Mouse (Mus musculus) bone marrow macrophage, adult 2 months (primary cell): Measurements from ENCODE around the gene Ak9.

Source experiments
- CTCF ChIP-seq: IDR thresholded peaks from 2 replicates; pipeline ENCODE4 v1.5.1; 2012; ENCODE audit warnings: low read depth, mild to moderate bottlenecking, low read length, moderate library complexity
- POLR2A ChIP-seq: IDR thresholded peaks from 2 replicates; pipeline ENCODE4 v1.6.1; 2012; ENCODE audit warnings: mild to moderate bottlenecking, low read depth, low read length, borderline replicate concordance

DNA sequence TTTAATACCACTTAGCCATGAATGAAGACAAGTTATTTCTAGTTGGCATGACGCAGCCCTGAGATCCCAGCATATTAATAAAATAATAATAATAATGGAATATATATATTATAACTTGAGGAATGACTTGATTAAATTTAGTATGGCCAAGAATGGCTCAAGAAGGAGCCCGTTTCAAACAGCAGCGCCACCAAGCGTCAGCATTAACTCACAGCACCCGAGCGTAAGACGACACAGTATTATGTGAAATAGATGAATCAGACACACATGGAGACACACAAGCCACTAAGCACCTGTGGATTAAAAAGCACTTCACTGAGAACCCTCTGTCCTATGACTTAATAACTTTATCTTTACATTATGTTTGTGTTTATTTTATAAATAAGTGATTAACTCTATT lies 31.9 kb upstream of the Ak9 start:
- TF ChIP-seq POLR2A (no peak), CTCF (no peak)
